Mouse (Mus musculus): ENCODE results near the gene Hist1h4f.
"Not testable (repeated sequence)": the region's sequence is repeated elsewhere in the genome, so short reads cannot be mapped to it uniquely, and the experiment has no call there.

GRCm38 (mm10) chr13:23575864-23576313 is 24.4 kb upstream of the Hist1h4f start:
- not testable (repeated sequence) for TF ChIP-seq CTCF, EP300 (IDR thresholded peaks at IDR 0.05; ENCODE audit: low read depth)

All from liver, postnatal 0 days (tissue).